Mouse (Mus musculus) ES-Bruce4 (cell line): ENCODE data around the gene Olfr625-ps1.
"Not testable (repeated sequence)": the region's sequence is repeated elsewhere in the genome, so short reads cannot be mapped to it uniquely, and the experiment has no call there.

Experiments used
- CTCF ChIP-seq: IDR thresholded peaks from one replicate; pipeline ENCODE4 v1.8.1; 2011; ENCODE audit warnings: low read depth, low read length
- EP300 ChIP-seq: IDR thresholded peaks from 2 replicates; pipeline ENCODE4 v1.6.1; 2011; ENCODE audit warnings: low read depth, low read length; ENCODE audit not compliant: insufficient read depth
- POLR2A ChIP-seq: IDR thresholded peaks from one replicate; pipeline ENCODE4 v1.8.1; 2011; ENCODE audit warnings: low read length; ENCODE audit not compliant: insufficient read depth

DNA sequence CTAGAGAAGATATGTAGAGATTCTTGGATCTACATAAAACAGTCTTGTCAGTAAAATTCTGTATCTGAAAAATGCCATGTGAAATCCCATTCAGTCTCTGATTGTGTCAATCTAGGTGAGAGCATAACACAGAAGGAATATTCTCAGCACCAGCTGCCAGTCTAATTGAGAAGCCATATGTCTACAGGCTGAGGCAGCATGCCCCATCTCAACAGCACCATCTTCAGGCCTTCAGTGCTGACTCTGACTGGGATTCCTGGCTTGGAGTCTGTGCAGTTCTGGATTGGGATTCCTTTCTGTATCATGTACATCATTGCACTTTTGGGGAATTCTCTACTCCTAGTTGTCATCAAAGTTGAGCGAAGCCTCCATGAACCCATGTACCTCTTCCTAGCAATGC, 33.9 kb downstream of the Olfr625-ps1 start:
- not testable (repeated sequence) for TF ChIP-seq EP300, POLR2A, CTCF
